Mouse (Mus musculus): Measurements from ENCODE around the gene Tm9sf4.

- TF ChIP-seq EP300 (IDR thresholded peaks at IDR 0.05; ENCODE audit: insufficient read depth, low read depth, low read length) (peak; percentile 58; the same call in 1 of the 2 replicates), CTCF (IDR thresholded peaks at IDR 0.05) (no peak), POLR2A (IDR thresholded peaks at IDR 0.05; ENCODE audit: insufficient read depth, low read depth, low read length) (peak; percentile 85)
These were observed at the start of gene Tm9sf4 for GRCm38 (mm10) chr2:153160844-153161683.
